Mouse (Mus musculus) 416B (cell line): ENCODE results near the gene Atp6v0e.
A peak's percentile ranks its signal among the peaks of the same experiment; 100 is the strongest.

Experiments used
- DNase-seq: peaks from one replicate; pipeline ENCODE4 v3.0.0; 2011; ENCODE audit warnings: low read depth

Gene Atp6v0e

GRCm38 (mm10) chr17:26717868-26718267 lies 54.8 kb downstream of the Atp6v0e start:
- peak; percentile 44 for DNase-seq

- DNase-seq: no peak
These were observed 56.4 kb downstream of the Atp6v0e start for GRCm38 (mm10) chr17:26719405-26719804.

DNA sequence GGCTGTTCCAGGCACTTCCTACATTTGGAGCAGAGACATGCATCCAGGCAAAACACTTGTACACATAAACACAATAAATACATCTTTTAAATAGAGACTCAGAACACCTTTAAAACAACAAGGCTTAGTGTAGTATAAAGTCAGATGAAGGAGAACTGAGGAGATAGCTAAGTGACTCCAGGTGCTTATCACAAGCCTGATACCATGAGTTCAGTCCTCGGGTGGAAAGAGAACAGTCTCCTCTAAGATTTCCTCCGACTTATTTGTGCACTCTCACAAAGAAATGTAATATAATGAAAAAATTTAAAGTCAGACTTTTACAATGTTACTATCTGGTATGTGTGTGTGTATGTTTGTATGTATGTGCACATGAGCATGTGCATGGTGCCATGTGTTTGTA lies 58.8 kb downstream of the Atp6v0e start:
- DNase-seq: no peak

- peak; percentile 28 for DNase-seq
These were observed 61.8 kb downstream of the Atp6v0e start for GRCm38 (mm10) chr17:26724790-26725189.

GRCm38 (mm10) chr17:26726674-26727073 lies 63.6 kb downstream of the Atp6v0e start:
- DNase-seq: no peak

DNA sequence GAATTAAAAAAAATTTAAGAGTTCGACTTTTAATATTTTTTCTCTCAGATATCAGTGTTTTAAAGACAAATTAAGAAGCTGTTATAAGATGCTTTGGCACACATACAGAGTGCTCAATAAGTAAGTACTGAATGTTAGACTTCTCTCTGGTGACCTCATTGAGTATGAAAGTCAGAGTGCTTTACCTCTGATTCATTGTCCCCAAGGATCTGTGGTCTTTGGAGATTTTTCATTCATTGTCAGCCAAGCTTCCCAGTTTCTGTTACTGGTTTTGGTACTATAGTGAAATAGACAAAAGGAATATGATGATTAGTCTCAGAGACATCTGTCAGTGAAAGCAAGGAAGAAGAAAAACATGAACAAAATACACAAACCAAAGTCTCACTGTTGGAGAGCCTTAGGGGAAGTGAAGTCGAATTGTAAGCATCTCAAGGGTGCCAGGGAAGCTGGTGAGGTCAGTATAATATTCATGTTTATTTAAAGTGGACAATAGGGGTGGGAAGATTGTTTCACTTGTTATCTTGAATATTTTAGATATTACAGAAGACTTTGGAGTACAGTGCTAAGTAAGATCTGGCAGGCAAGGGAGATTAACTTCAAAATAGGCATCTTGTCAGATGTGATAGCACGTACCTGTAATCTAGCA lies 64.2 kb downstream of the Atp6v0e start:
- no peak for DNase-seq

DNA sequence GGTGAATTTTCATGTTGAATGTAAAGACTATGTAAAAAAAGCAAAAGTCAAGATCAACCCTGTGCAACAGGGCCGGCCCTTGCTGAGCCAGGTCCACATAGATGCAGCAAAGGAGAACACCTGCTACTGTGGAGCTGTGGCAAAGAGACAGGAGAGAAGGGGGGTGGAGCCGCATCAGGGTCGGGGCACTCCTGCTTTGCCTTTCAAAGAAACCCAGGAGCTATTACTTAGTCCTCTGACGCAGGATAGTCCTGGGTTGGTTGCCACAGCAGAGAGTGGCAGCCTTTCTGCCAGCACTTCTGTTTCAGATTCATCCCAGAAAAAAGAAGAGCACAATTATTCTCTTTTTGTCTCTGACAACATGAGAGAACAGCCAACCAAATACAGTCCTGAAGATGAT lies 79.5 kb downstream of the Atp6v0e start:
- DNase-seq: no peak

DNA sequence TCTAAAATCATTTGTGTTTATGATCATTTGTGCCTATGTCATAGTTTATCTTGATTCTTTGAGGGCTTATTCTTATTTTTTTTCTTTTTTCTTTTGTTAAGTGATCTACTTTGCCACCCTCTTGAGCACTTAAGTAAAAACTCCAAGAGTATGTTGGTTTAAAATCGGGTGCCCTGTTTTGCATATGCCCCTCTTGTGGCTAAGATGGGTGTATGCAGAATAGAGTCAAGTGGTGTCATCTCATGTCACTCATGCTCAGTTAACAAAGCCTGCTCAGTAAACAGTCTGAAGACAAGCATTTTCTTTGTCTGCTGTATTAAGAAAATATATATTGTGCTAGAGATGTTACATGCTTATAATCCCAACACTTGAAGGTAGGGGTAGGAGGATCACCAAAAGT lies 80.3 kb downstream of the Atp6v0e start:
- no peak for DNase-seq
